22 mouse cellular contexts compared by ENCODE assay signal in genomic region chr5:129025725-129026124, GRCm38 (mm10). TPM values are rescaled to one million over a fixed set of nuclear protein-coding genes. Genes with fewer than 3 reads are reported as not detected.
DNase-seq lines count a peak whose midpoint lies in the region; ATAC-seq and TF ChIP-seq lines count a peak whose summit lies in the region.
"Had no signal": no experiment of that assay in that cellular context is flagged by ENCODE, and none has a peak within 500 bp of the region (broad histone marks: within the 10 kb centered on the region; RNA-seq: fewer than 3 reads in every experiment).

No protein-coding gene starts in this region.

- no peak overlapping the region for H3K27ac ChIP-seq in MEL (ENCODE audit: control insufficient read depth, low read depth, low read length)
- H3K27ac ChIP-seq: embryonic facial prominence, embryonic 12.5 days; embryonic facial prominence, embryonic 15.5 days; hindbrain, embryonic 12.5 days; hindbrain, embryonic 15.5 days had no signal

- no peak overlapping the region for H3K9ac ChIP-seq in MEL (ENCODE audit: control insufficient read depth, low read depth, low read length, poor library complexity, severe bottlenecking)
- H3K9ac ChIP-seq: embryonic facial prominence, embryonic 12.5 days; embryonic facial prominence, embryonic 15.5 days; forebrain, postnatal 0 days; hindbrain, embryonic 12.5 days; hindbrain, embryonic 15.5 days had no signal

- no peaks in the 10 kb centered on the region; a peak in 1 of 4 replicates for H3K4me1 ChIP-seq in MEL (ENCODE audit: control insufficient read depth in 1 of 2, insufficient read depth in 2 of 2, low read length in 2 of 2)

- no peak for TF ChIP-seq RAD21 in MEL (IDR thresholded peaks at IDR 0.05; ENCODE audit: low read depth, low read length)

- DNase-seq in 416B (ENCODE audit: low read depth) (peak; percentile 12), A20 (ENCODE audit: low read depth, low spot score) (peak; percentile 28), MEL (ENCODE audit: low read depth, low spot score) (peak; percentile 52)
- DNase-seq in frontal cortex, postnatal 25 days (ENCODE audit: low spot score in 2 of 2), result no peak
- no peak for DNase-seq in frontal cortex, postnatal 36 days (ENCODE audit: low spot score in 2 of 2)
- DNase-seq: adrenal gland, adult 2 months; adrenal gland, postnatal 14 days; B cell, adult 2 months; cerebellum, adult 11 months; cerebellum, adult 2 months; cerebellum, adult 9-11 months; cerebellum, postnatal 25 days; forebrain, postnatal 0 days; gastrocnemius, postnatal 10 days; heart, adult 11 months had no signal

- no peak for TF ChIP-seq EP300 in MEL (IDR thresholded peaks at IDR 0.05; ENCODE audit: low read depth in 1 of 2, low read length in 2 of 2)

- peaks cover 17% of the 10 kb centered on the region for H3K79me2 ChIP-seq in MEL (ENCODE audit: control insufficient read depth, insufficient read depth, low read length, poor library complexity)

- H3K36me3 ChIP-seq in MEL (ENCODE audit: control insufficient read depth in 1 of 2, insufficient read depth in 2 of 2, low read length in 2 of 2), result peaks cover 7 to 13% of the 10 kb centered on the region in 2 experiments; a peak in 3 of 4 replicates

- H3K9me3 ChIP-seq in MEL (replicated peaks; ENCODE audit: insufficient read depth, low read length), result no peaks in the 10 kb centered on the region
- H3K9me3 ChIP-seq: embryonic facial prominence, embryonic 12.5 days; embryonic facial prominence, embryonic 15.5 days; hindbrain, embryonic 12.5 days; hindbrain, embryonic 15.5 days had no signal

- peak; percentile 15; the same call in 1 of the 2 replicates for ATAC-seq in megakaryocyte-erythroid progenitor cell, adult 5-6 weeks (replicated peaks; ENCODE audit: low FRiP score, low TSS enrichment, poor library complexity, severe bottlenecking)
- ATAC-seq: forebrain, embryonic 14.5 days; forebrain, postnatal 0 days; Patski had no signal

- no peaks in the 10 kb centered on the region for H3K27me3 ChIP-seq in MEL (ENCODE audit: control insufficient read depth in 1 of 2, insufficient read depth in 2 of 2, low read length in 2 of 2)
- H3K27me3 ChIP-seq: embryonic facial prominence, embryonic 12.5 days; embryonic facial prominence, embryonic 15.5 days; hindbrain, embryonic 12.5 days; hindbrain, embryonic 15.5 days; Patski had no signal

- no peak overlapping the region for H3K4me3 ChIP-seq in MEL (ENCODE audit: control insufficient read depth in 1 of 2, insufficient read depth in 1 of 2, low read depth in 2 of 2, low read length in 2 of 2)
- H3K4me3 ChIP-seq: embryonic facial prominence, embryonic 12.5 days; embryonic facial prominence, embryonic 15.5 days; hindbrain, embryonic 12.5 days; hindbrain, embryonic 15.5 days had no signal

- TF ChIP-seq POLR2A in MEL (IDR thresholded peaks at IDR 0.05; ENCODE audit: control insufficient read depth in 1 of 2, insufficient read depth in 1 of 2, low read depth in 1 of 2, low read length in 2 of 2, poor library complexity in 1 of 2), result no peak

- no peak for TF ChIP-seq CTCF in MEL (IDR thresholded peaks at IDR 0.05 in 2 of 3, conservative IDR thresholded peaks at IDR 0.05 in 1 of 3; ENCODE audit: control insufficient read depth in 1 of 3, insufficient read depth in 1 of 3, low read depth in 2 of 3, low read length in 3 of 3, poor library complexity in 1 of 3, severe bottlenecking in 1 of 3)

TF ChIP-seq in MEL, 35 proteins besides CTCF, POLR2A, EP300 and RAD21:
- TF ChIP-seq MYC (IDR thresholded peaks at IDR 0.05; ENCODE audit: low read depth, low read length) (no peak), GATA1 (IDR thresholded peaks at IDR 0.05; ENCODE audit: low read depth, low read length) (no peak), SIN3A (IDR thresholded peaks at IDR 0.05; ENCODE audit: low read length) (no peak), E2F4 (IDR thresholded peaks at IDR 0.05; ENCODE audit: borderline replicate concordance, low read depth, low read length) (no peak), USF1 (IDR thresholded peaks at IDR 0.05; ENCODE audit: low read depth, low read length) (no peak), UBTF (IDR thresholded peaks at IDR 0.05; ENCODE audit: borderline replicate concordance, insufficient read depth, low read depth, low read length) (no peak), ZKSCAN1 (IDR thresholded peaks at IDR 0.05; ENCODE audit: low read depth, low read length) (no peak), JUND (IDR thresholded peaks at IDR 0.05; ENCODE audit: low read depth, low read length) (no peak), MAX (IDR thresholded peaks at IDR 0.05; ENCODE audit: low read length) (no peak), ZMIZ1 (IDR thresholded peaks at IDR 0.05; ENCODE audit: low read depth, low read length) (no peak), MYB (IDR thresholded peaks at IDR 0.05; ENCODE audit: low read depth, low read length) (no peak), ETS1 (IDR thresholded peaks at IDR 0.05; ENCODE audit: low read depth, low read length) (no peak), KAT2A (conservative IDR thresholded peaks at IDR 0.05; ENCODE audit: low read depth, low read length) (no peak), ZC3H11A (IDR thresholded peaks at IDR 0.05; ENCODE audit: low read depth, low read length) (no peak), HCFC1 (IDR thresholded peaks at IDR 0.05; ENCODE audit: low read depth, low read length) (no peak), TBP (IDR thresholded peaks at IDR 0.05; ENCODE audit: low read depth, low read length) (no peak), ELF1 (IDR thresholded peaks at IDR 0.05; ENCODE audit: low read depth, low read length) (no peak), MXI1 (IDR thresholded peaks at IDR 0.05; ENCODE audit: low read depth, low read length) (no peak), GABPA (IDR thresholded peaks at IDR 0.05; ENCODE audit: low read depth, low read length) (no peak)

RNA-seq across cellular contexts. Expression of gene Ran, which starts 5.9 kb away (rescaled TPM):
- total RNA-seq in MEL (2012; rRNA removed), result 950 and 1,019 TPM in 2 replicates
- polyA plus RNA-seq in MEL (2012; ENCODE audit: insufficient read depth in 1 of 2, insufficient read length in 2 of 2, low read depth in 1 of 2, low replicate concordance in 2 of 2, missing spikeins in 1 of 2), result 1,000 to 10,000 TPM in 1 of 2 experiments, 10 to 100 TPM in 1; 91.6 to 2,479 TPM
- total RNA-seq in megakaryocyte-erythroid progenitor cell, adult 5-6 weeks (2014; fragmentation: Nextera tagmentation), result 542 and 563 TPM in 2 replicates
- 903 and 978 TPM in 2 replicates for total RNA-seq in megakaryocyte-erythroid progenitor cell, adult 5-6 weeks (2017)

RNA-seq across cellular contexts. Expression of gene Stx2, which starts 17.4 kb away (rescaled TPM):
- 69.0 and 84.8 TPM in 2 replicates for total RNA-seq in MEL (2012; rRNA removed)
- polyA plus RNA-seq in MEL (2012; ENCODE audit: insufficient read depth in 1 of 2, insufficient read length in 2 of 2, low read depth in 1 of 2, low replicate concordance in 2 of 2, missing spikeins in 1 of 2), result 10 to 100 TPM in 1 of 2 experiments, not detected in 1; 97.1 TPM
- total RNA-seq in megakaryocyte-erythroid progenitor cell, adult 5-6 weeks (2014; fragmentation: Nextera tagmentation), result 126 and 134 TPM in 2 replicates
- total RNA-seq in megakaryocyte-erythroid progenitor cell, adult 5-6 weeks (2017), result 101 and 146 TPM in 2 replicates

Comparison
In these comparisons a context has a peak if more than half of its experiments do, and no peak if none do; other contexts are left out.
1. DNase-seq: peak in 416B (single experiment), A20 (single experiment) and MEL (single experiment); none in frontal cortex, postnatal 25 days (0 of 2) and frontal cortex, postnatal 36 days (0 of 2).